Mouse (Mus musculus): Measurements from ENCODE around the gene Fam240b. TPM values are rescaled to one million over a fixed set of nuclear protein-coding genes. Genes with fewer than 3 reads are reported as not detected.

Gene Fam240b
- total RNA-seq, 2 experiments from 2014 or later: not detected

GRCm38 (mm10) chr13:64440592-64440991, 57.0 kb downstream of the Fam240b start:
- no peak for DNase-seq (ENCODE audit: low spot score in 2 of 2)

- no peak for DNase-seq (ENCODE audit: low spot score in 2 of 2)
Observed at GRCm38 (mm10) chr13:64439471-64439870, 58.1 kb downstream of the Fam240b start.

DNA sequence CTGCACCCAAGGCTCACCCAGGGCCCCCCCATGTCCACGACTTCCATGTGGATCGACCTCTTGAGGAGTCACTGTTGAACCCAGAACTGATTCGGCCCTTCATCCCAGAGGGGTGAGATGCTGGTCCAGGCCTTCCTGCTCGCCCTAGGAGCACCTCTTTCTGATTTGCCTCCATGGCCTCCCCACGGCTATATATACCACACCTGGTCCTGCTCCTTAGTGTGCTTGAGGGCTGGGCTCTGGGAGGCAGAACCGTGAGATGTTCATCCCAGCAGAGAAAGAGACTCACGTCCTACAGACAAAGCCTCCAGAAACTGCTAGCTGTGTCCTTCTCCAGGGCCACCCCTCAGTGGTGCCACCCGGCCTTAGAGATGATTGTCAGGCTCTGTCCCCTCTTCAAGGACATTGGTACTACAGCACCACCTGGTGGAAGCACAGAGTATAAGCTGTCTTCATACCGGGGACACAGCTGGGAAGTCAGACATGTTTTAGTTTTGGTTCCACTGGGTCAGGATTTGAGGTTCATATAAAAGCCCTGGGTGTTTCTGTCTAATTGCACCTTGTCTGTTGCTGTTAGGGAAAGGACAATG, 58.6 kb downstream of the Fam240b start:
- DNase-seq (ENCODE audit: low spot score in 2 of 2): peak; percentile 48 to 77

- DNase-seq (ENCODE audit: low spot score in 2 of 2): no peak
Observed at GRCm38 (mm10) chr13:64437801-64438200, 59.8 kb downstream of the Fam240b start.

GRCm38 (mm10) chr13:64432017-64432995, 65.3 kb downstream of the Fam240b start, which contains the start of gene Cdk20:
Cdk20 (plus strand) TSS chr13:64432314.
- DNase-seq (ENCODE audit: low spot score in 2 of 2): peak; percentile 96 to 98

Other genes starting within 250 kb of the Fam240b start
- gene Cdc14b, start 222.5 kb downstream of the Fam240b start, total RNA-seq (2021): 10 to 100 TPM; 11.2 to 13.1 TPM
- gene Aaed1, start 185.1 kb downstream of the Fam240b start, total RNA-seq (2021): 10 to 100 TPM; 17.8 to 19.0 TPM
- 100 to 1,000 TPM in 1 of 2 experiments, 10 to 100 TPM in 1; 94.1 to 102 TPM for gene Ctsl, start 126.9 kb downstream of the Fam240b start, total RNA-seq (2021)
- gene Cdk20, start 65.5 kb downstream of the Fam240b start, total RNA-seq (2021): 10 to 100 TPM; 11.6 to 15.5 TPM

All from layer of hippocampus, adult 18-20 months (tissue).